Mouse (Mus musculus) testis, adult 2 months (tissue): ENCODE results near the gene Nkx6-2.

Experiments used
- CTCF ChIP-seq: fragments of 200-500 bp; IDR thresholded peaks from 2 replicates; pipeline ENCODE4 v1.5.1; 2012; ENCODE audit warnings: low read depth, mild to moderate bottlenecking, inconsistent platforms, low read length, moderate library complexity; ENCODE audit not compliant: control insufficient read depth, insufficient read depth, insufficient replicate concordance
- POLR2A ChIP-seq: fragments of 200-500 bp; IDR thresholded peaks from 2 replicates; pipeline ENCODE4 v1.6.1; 2012; ENCODE audit warnings: low read depth, mild to moderate bottlenecking, inconsistent platforms, low read length, moderate library complexity; ENCODE audit not compliant: control insufficient read depth

- TF ChIP-seq POLR2A: no peak
- no peak for TF ChIP-seq CTCF
Observed at GRCm38 (mm10) chr7:139541422-139541821, 41.2 kb downstream of the Nkx6-2 start.
